ENCODE assay signal across 8 mouse cellular contexts in the genomic region with DNA sequence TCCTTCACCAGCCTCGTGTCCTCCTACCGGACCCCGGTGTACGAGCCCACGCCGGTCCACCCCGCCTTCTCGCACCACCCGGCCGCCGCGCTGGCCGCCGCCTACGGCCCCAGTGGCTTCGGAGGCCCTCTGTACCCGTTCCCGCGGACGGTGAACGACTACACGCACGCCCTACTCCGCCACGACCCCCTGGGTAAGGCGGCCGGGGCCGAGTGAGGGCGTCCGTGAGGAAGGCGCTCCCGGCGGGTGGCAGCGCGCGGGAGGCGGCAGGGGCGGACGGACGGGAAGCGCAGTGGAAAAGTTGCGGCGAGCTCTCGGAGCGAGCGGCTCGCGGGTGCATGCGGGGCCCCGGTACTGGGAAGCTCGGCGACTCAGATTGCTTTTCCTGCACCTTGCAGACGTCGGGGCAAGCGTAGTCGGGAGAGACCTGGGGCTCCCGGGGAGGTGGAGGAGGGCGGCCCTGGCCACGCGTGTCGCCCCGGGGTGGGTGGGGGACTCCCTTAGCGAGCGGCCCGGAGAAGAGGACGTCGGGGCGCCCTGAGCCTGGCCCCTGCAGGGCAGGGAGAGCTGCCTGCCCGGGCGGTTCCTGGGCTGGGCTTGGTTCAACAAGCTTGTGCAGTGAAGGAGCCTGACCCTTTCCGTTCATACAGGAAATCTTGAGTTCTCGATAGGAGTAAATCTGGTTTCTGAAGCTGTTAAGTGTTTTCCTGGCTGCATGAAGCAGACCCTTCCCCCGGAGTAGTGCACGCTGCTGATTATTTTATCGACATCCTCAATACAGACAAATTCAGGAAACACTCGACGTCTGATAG. TPM values are rescaled to one million over a fixed set of nuclear protein-coding genes. Genes with fewer than 3 reads are reported as not detected.
DNase-seq lines count a peak whose midpoint lies in the region; ATAC-seq lines count a peak whose summit lies in the region.

No protein-coding gene starts in this region.

- H3K27me3 ChIP-seq in embryonic facial prominence, embryonic 15.5 days: peaks cover 87% of the 10 kb centered on the region
- H3K27me3 ChIP-seq in megakaryocyte, embryonic 14.5 days (replicated peaks): peaks cover 55% of the 10 kb centered on the region

- intact Hi-C loops in heart, postnatal 10 days (cut with DNase I): loop anchor here (5.0 kb wide), 2 partner anchors 47 to 72 kb away; no protein-coding TSS in a partner anchor

- 1% methylated on average over 77 of the region's 77 CpGs for WGBS in embryonic facial prominence, embryonic 15.5 days

- no peaks in the 10 kb centered on the region for H3K36me3 ChIP-seq in embryonic facial prominence, embryonic 15.5 days
- H3K36me3 ChIP-seq in megakaryocyte, embryonic 14.5 days (replicated peaks; ENCODE audit: low read length): peaks cover 34% of the 10 kb centered on the region

- peak; percentile 11 for DNase-seq in thymus, postnatal 0 days (ENCODE audit: low spot score)
- no peak for DNase-seq in thymus, postnatal 25 days
- peak; percentile 69 for DNase-seq in heart, postnatal 10 days
- peak; percentile 56 to 79 for DNase-seq in kidney, postnatal 25 days
- DNase-seq in spleen, postnatal 10 days (ENCODE audit: low spot score in 2 of 2): peak; percentile 54 to 57
- no peak for DNase-seq in right cerebral cortex, postnatal 36 days (ENCODE audit: low spot score in 2 of 2)

- H3K9me3 ChIP-seq in embryonic facial prominence, embryonic 15.5 days (replicated peaks): no peaks in the 10 kb centered on the region
- H3K9me3 ChIP-seq in megakaryocyte, embryonic 14.5 days: peaks cover 41% of the 10 kb centered on the region

- peak overlapping the region; percentile 68 for H3K27ac ChIP-seq in embryonic facial prominence, embryonic 15.5 days (replicated peaks)

- peak overlapping the region; percentile 48 for H3K4me3 ChIP-seq in embryonic facial prominence, embryonic 15.5 days (replicated peaks)
- H3K4me3 ChIP-seq in megakaryocyte, embryonic 14.5 days (replicated peaks): peak overlapping the region; percentile 96

- peak overlapping the region; percentile 21 for H3K9ac ChIP-seq in embryonic facial prominence, embryonic 15.5 days

- 0 out of 2 replicates have a peak, but pooled peaks have one; percentile 43 for ATAC-seq in embryonic facial prominence, embryonic 15.5 days (ENCODE audit: insufficient number of reproducible peaks, low FRiP score, low TSS enrichment, low read depth)

- peaks cover 22% of the 10 kb centered on the region for H3K4me1 ChIP-seq in embryonic facial prominence, embryonic 15.5 days
- peaks cover 37% of the 10 kb centered on the region for H3K4me1 ChIP-seq in megakaryocyte, embryonic 14.5 days

- H3K4me2 ChIP-seq in embryonic facial prominence, embryonic 15.5 days (replicated peaks): peak overlapping the region; percentile 79

RNA-seq across cellular contexts. Expression of gene Hhex, which starts 0.6 kb away (rescaled TPM):
- 3.6 and 6.6 TPM in 2 replicates for polyA plus RNA-seq in thymus, postnatal 0 days (2015; fragmentation: Nextera tagmentation; extraction: Ambion mirVana)
- polyA plus RNA-seq in embryonic facial prominence, embryonic 15.5 days (2015; fragmentation: Nextera tagmentation; extraction: Ambion mirVana): 8.9 and 9.7 TPM in 2 replicates
- 1 to 10 TPM; 6.9 to 9.6 TPM for total RNA-seq in heart, postnatal 10 days (2021)
- 42.5 and 99.2 TPM in 2 replicates for polyA plus RNA-seq in megakaryocyte, embryonic 14.5 days (2012; ENCODE audit: insufficient read depth, low replicate concordance)

RNA-seq across cellular contexts. Expression of gene Kif11, which starts 59.0 kb away (rescaled TPM):
- polyA plus RNA-seq in thymus, postnatal 0 days (2015; fragmentation: Nextera tagmentation; extraction: Ambion mirVana): 66.5 and 76.9 TPM in 2 replicates
- 42.0 and 42.4 TPM in 2 replicates for polyA plus RNA-seq in embryonic facial prominence, embryonic 15.5 days (2015; fragmentation: Nextera tagmentation; extraction: Ambion mirVana)
- total RNA-seq in heart, postnatal 10 days (2021): 10 to 100 TPM; 11.5 to 11.8 TPM
- polyA plus RNA-seq in megakaryocyte, embryonic 14.5 days (2012; ENCODE audit: insufficient read depth, low replicate concordance): 1.2 and 1.7 TPM in 2 replicates

Comparison
In these comparisons a context has a peak if more than half of its experiments do, and no peak if none do; other contexts are left out.
1. DNase-seq: peak in thymus, postnatal 0 days (single experiment), heart, postnatal 10 days (2 of 2), kidney, postnatal 25 days (2 of 2) and spleen, postnatal 10 days (2 of 2); none in thymus, postnatal 25 days (single experiment) and right cerebral cortex, postnatal 36 days (0 of 2).
2. RNA of gene Kif11, which starts 59.0 kb away (polyA plus RNA-seq): 66.5 to 76.9 TPM in thymus, postnatal 0 days and 42.0 to 42.4 TPM in embryonic facial prominence, embryonic 15.5 days; 1.2 to 1.7 TPM in megakaryocyte, embryonic 14.5 days; every median in the first group is over 10 times any median in the second.